Comparison of ENCODE assay signal across 11 mouse cellular contexts in the genomic region with DNA sequence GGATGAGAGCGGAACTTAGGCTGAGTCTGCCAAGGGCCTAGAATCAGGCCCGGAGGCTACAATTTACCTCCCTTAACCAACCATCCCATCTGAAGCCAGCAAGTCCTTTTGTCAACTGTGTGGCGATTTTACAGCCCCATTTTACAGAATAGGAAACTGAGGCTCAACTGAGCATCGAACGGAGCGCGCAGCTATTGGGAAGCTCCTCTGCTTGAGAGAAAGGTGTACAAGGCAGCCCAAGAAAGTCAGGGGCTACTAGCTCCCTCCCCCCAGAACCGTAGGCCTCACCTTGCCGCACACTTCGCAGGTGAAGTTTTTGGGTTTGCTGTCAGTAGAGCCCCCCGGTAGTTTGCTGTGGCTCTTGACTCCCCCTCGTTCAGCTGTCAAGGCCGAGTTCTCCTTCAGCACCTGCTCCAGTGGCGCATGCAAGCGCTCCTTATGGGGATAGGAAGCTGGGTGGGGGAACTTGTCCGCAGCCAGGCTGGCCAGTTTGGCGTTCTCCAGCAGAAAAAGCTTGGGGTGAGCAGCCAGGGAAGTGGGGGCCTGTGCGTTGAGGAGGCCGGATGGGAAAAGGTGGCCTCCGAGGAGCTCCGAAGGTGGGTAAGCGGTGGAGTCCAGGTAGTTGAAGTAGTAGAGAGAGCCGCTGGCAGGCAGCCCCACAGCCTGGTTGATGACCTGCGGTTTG. TPM values are rescaled to one million over a fixed set of nuclear protein-coding genes. Genes with fewer than 3 reads are reported as not detected.
DNase-seq lines count a peak whose midpoint lies in the region; ATAC-seq and TF ChIP-seq lines count a peak whose summit lies in the region.
"Had no signal": no experiment of that assay in that cellular context is flagged by ENCODE, and none has a peak within 500 bp of the region (broad histone marks: within the 10 kb centered on the region; RNA-seq: fewer than 3 reads in every experiment).

No protein-coding gene starts in this region.

- no peak for ATAC-seq in heart, embryonic 14.5 days (ENCODE audit: insufficient number of reproducible peaks, insufficient read depth, low FRiP score, low read depth)
- no peak for ATAC-seq in limb, embryonic 13.5 days (ENCODE audit: low FRiP score, low read depth)
- ATAC-seq: CD4-positive, CD25-positive, alpha-beta regulatory T cell, adult 4 months had no signal

- H3K9me3 ChIP-seq in heart, embryonic 14.5 days (ENCODE audit: control insufficient read depth, low read length), result no peaks in the 10 kb centered on the region
- H3K9me3 ChIP-seq in limb, embryonic 13.5 days, result no peaks in the 10 kb centered on the region

- DNase-seq in heart, adult 9 months (ENCODE audit: low spot score in 2 of 2), result no peak
- DNase-seq in thymus, adult 2 months, result no peak
- no peak for DNase-seq in thymus, postnatal 36 days
- DNase-seq in adrenal gland, postnatal 4 days (ENCODE audit: low spot score in 2 of 2), result no peak
- no peak for DNase-seq in lung, adult 2 months
- DNase-seq in urinary bladder, adult 18-20 months (ENCODE audit: low spot score in 2 of 2), result no peak
- DNase-seq: adrenal gland, adult 8-10 months; lung, postnatal 14 days had no signal

- WGBS in heart, embryonic 14.5 days, result 2% methylated on average over 24 of the region's 24 CpGs
- WGBS in thymus, adult 2 months, result 15% methylated on average over 24 of the region's 24 CpGs
- WGBS in limb, embryonic 13.5 days, result 4% methylated on average over 24 of the region's 24 CpGs
- WGBS in lung, adult 2 months, result 5% methylated on average over 24 of the region's 24 CpGs

- peaks cover 2 to 20% of the 10 kb centered on the region in 2 experiments; a peak in 3 of 4 replicates for H3K4me1 ChIP-seq in heart, embryonic 14.5 days (ENCODE audit: control insufficient read depth in 2 of 2, insufficient read depth in 2 of 2, low read length in 2 of 2)
- H3K4me1 ChIP-seq in thymus, adult 2 months (replicated peaks; ENCODE audit: control insufficient read depth, insufficient read depth, low read length), result no peaks in the 10 kb centered on the region
- H3K4me1 ChIP-seq in limb, embryonic 13.5 days, result peaks cover 30% of the 10 kb centered on the region
- no peaks in the 10 kb centered on the region for H3K4me1 ChIP-seq in lung, adult 2 months (ENCODE audit: control insufficient read depth, insufficient read depth, low read length)

- H3K4me3 ChIP-seq in heart, embryonic 14.5 days (ENCODE audit: control insufficient read depth in 1 of 2, insufficient read depth in 1 of 2, low read depth in 1 of 2, low read length in 2 of 2), result peak overlapping the region in 1 of 2 experiments; percentile 22; a peak in 2 of 4 replicates
- H3K4me3 ChIP-seq in thymus, adult 2 months (ENCODE audit: control insufficient read depth, insufficient read depth, low read length), result peak overlapping the region; percentile 13
- H3K4me3 ChIP-seq in limb, embryonic 13.5 days, result peak overlapping the region; percentile 29
- H3K4me3 ChIP-seq in lung, adult 2 months (replicated peaks; ENCODE audit: extremely low read depth, low read depth, low read length), result no peak overlapping the region

- peak overlapping the region; percentile 65 for H3K4me2 ChIP-seq in heart, embryonic 14.5 days (ENCODE audit: low read length)
- H3K4me2 ChIP-seq in limb, embryonic 13.5 days (replicated peaks), result peak overlapping the region; percentile 53

- no peak overlapping the region for H3K9ac ChIP-seq in heart, embryonic 14.5 days (ENCODE audit: low read length)
- H3K9ac ChIP-seq in limb, embryonic 13.5 days, result no peak overlapping the region

- no peak for TF ChIP-seq POLR2A in thymus, adult 2 months (IDR thresholded peaks at IDR 0.05; ENCODE audit: control insufficient read depth, extremely low read depth, insufficient read depth, low read length, poor library complexity)
- TF ChIP-seq POLR2A in lung, adult 2 months (IDR thresholded peaks at IDR 0.05; ENCODE audit: borderline replicate concordance, extremely low read depth, low read depth, low read length), result no peak

- H3K36me3 ChIP-seq in heart, embryonic 14.5 days (ENCODE audit: control insufficient read depth, insufficient read depth, low read length), result no peaks in the 10 kb centered on the region
- H3K36me3 ChIP-seq in thymus, adult 2 months (ENCODE audit: control insufficient read depth, insufficient read depth, low read length), result no peaks in the 10 kb centered on the region
- H3K36me3 ChIP-seq in limb, embryonic 13.5 days, result no peaks in the 10 kb centered on the region

- peaks cover 99% of the 10 kb centered on the region for H3K27me3 ChIP-seq in heart, embryonic 14.5 days (ENCODE audit: control insufficient read depth, insufficient read depth, low read length)
- peaks cover 10% of the 10 kb centered on the region; the same call in 1 of the 2 replicates for H3K27me3 ChIP-seq in thymus, adult 2 months (ENCODE audit: control insufficient read depth, insufficient read depth, low read length)
- H3K27me3 ChIP-seq in limb, embryonic 13.5 days, result peaks cover 100% of the 10 kb centered on the region

- H3K27ac ChIP-seq in heart, embryonic 14.5 days (replicated peaks in 1 of 2; ENCODE audit: control insufficient read depth in 1 of 2, insufficient read depth in 1 of 2, low read depth in 2 of 2, low read length in 2 of 2), result no peak overlapping the region
- no peak overlapping the region for H3K27ac ChIP-seq in thymus, adult 2 months (ENCODE audit: control insufficient read depth, insufficient read depth, low read length)
- H3K27ac ChIP-seq in limb, embryonic 13.5 days, result no peak overlapping the region

- TF ChIP-seq CTCF in thymus, adult 2 months (IDR thresholded peaks at IDR 0.05; ENCODE audit: borderline replicate concordance, control insufficient read depth, extremely low read depth, insufficient read depth, low read length, poor library complexity), result no peak
- TF ChIP-seq CTCF in lung, adult 2 months (IDR thresholded peaks at IDR 0.05; ENCODE audit: insufficient read depth, low read length), result no peak

RNA-seq across cellular contexts. Expression of gene Fezf2, which starts 3.8 kb away (rescaled TPM):
- polyA plus RNA-seq in heart, embryonic 14.5 days (2014; fragmentation: Nextera tagmentation; extraction: Ambion mirVana), result not detected in 2 replicates
- 21.6 and 23.6 TPM in 2 replicates for polyA plus RNA-seq in thymus, adult 2 months (2012; rRNA removed)
- polyA plus RNA-seq in limb, embryonic 13.5 days (2015; fragmentation: Nextera tagmentation; extraction: Ambion mirVana), result 0.14 and 0.31 TPM in 2 replicates
- not detected for total RNA-seq in adrenal gland, postnatal 4 days (2021)
- polyA plus RNA-seq in lung, adult 2 months (2012; rRNA removed), result not detected in 2 replicates
- total RNA-seq: adrenal gland, adult 8-10 months had no signal
- polyA plus RNA-seq: CD4-positive, CD25-positive, alpha-beta regulatory T cell, adult 4 months had no signal

Comparison
In these comparisons a context has a peak if more than half of its experiments do, and no peak if none do; other contexts are left out.
1. RNA of gene Fezf2, which starts 3.8 kb away (polyA plus RNA-seq): 21.6 to 23.6 TPM in thymus, adult 2 months; 0.14 to 0.31 TPM in limb, embryonic 13.5 days, not detected in heart, embryonic 14.5 days and not detected in lung, adult 2 months; every median in the first group is over 10 times any median in the second.